In genomic region chr4:141302428-141303401, GRCm38 (mm10) we compare ENCODE assay signal across 9 mouse cellular contexts. TPM values are rescaled to one million over a fixed set of nuclear protein-coding genes. Genes with fewer than 3 reads are reported as not detected.
DNase-seq lines count a peak whose midpoint lies in the region; ATAC-seq and TF ChIP-seq lines count a peak whose summit lies in the region.
"Had no signal": no experiment of that assay in that cellular context is flagged by ENCODE, and none has a peak within 500 bp of the region (broad histone marks: within the 10 kb centered on the region; RNA-seq: fewer than 3 reads in every experiment).

No protein-coding gene starts in this region.

- peaks cover 9% of the 10 kb centered on the region for H3K4me1 ChIP-seq in limb, embryonic 14.5 days (ENCODE audit: control insufficient read depth, insufficient read depth, low read length)
- H3K4me1 ChIP-seq in stomach, embryonic 14.5 days (ENCODE audit: control insufficient read depth, insufficient read depth, low read length), result peaks cover 8% of the 10 kb centered on the region; the same call in 1 of the 2 replicates

- H3K36me3 ChIP-seq in limb, embryonic 14.5 days (ENCODE audit: control insufficient read depth, insufficient read depth, low read length), result no peaks in the 10 kb centered on the region
- no peaks in the 10 kb centered on the region for H3K36me3 ChIP-seq in stomach, embryonic 14.5 days (ENCODE audit: control insufficient read depth, insufficient read depth, low read length)

- H3K9ac ChIP-seq in limb, embryonic 14.5 days (ENCODE audit: low read depth, low read length, severe bottlenecking), result peak overlapping the region; percentile 69
- H3K9ac ChIP-seq in stomach, embryonic 14.5 days (replicated peaks; ENCODE audit: low read depth, low read length), result peak overlapping the region; percentile 65

- ATAC-seq in limb, embryonic 14.5 days (ENCODE audit: low FRiP score, low read depth), result no peak
- ATAC-seq in stomach, embryonic 14.5 days (ENCODE audit: insufficient number of reproducible peaks, insufficient read depth, low FRiP score, low read depth), result no peak

- no peak for TF ChIP-seq POLR2A in limb, embryonic 14.5 days (IDR thresholded peaks at IDR 0.05; ENCODE audit: borderline replicate concordance, extremely low read depth, insufficient read depth, insufficient read length)

- H3K27ac ChIP-seq in limb, embryonic 14.5 days (replicated peaks; ENCODE audit: low read depth, low read length), result no peak overlapping the region
- H3K27ac ChIP-seq in stomach, embryonic 14.5 days (ENCODE audit: low read length), result peak overlapping the region; percentile 21; the same call in 1 of the 2 replicates

- 17% methylated on average over 27 of the region's 27 CpGs for WGBS in limb, embryonic 14.5 days
- 23% methylated on average over 27 of the region's 27 CpGs for WGBS in stomach, embryonic 14.5 days

- H3K4me2 ChIP-seq in limb, embryonic 14.5 days (replicated peaks; ENCODE audit: low read depth, low read length, severe bottlenecking), result peak overlapping the region; percentile 96
- peak overlapping the region; percentile 95 for H3K4me2 ChIP-seq in stomach, embryonic 14.5 days (replicated peaks; ENCODE audit: low read depth, low read length)

- H3K4me3 ChIP-seq in limb, embryonic 14.5 days (replicated peaks; ENCODE audit: low read length), result peak overlapping the region; percentile 54
- peak overlapping the region; percentile 68 for H3K4me3 ChIP-seq in stomach, embryonic 14.5 days (ENCODE audit: low read depth, low read length)

- H3K27me3 ChIP-seq in limb, embryonic 14.5 days (ENCODE audit: control insufficient read depth, insufficient read depth, low read length), result 0 out of 2 replicates have a peak, but pooled peaks cover 3% of the 10 kb centered on the region
- no peaks in the 10 kb centered on the region for H3K27me3 ChIP-seq in stomach, embryonic 14.5 days (ENCODE audit: control insufficient read depth, insufficient read depth, low read length)

- no peaks in the 10 kb centered on the region for H3K9me3 ChIP-seq in limb, embryonic 14.5 days (ENCODE audit: control insufficient read depth, low read length)
- H3K9me3 ChIP-seq in stomach, embryonic 14.5 days (ENCODE audit: control insufficient read depth, low read depth, low read length), result no peaks in the 10 kb centered on the region

- peak; percentile 44 for DNase-seq in adrenal gland, postnatal 14 days
- DNase-seq in adrenal gland, postnatal 4 days (ENCODE audit: low spot score in 2 of 2), result no peak
- DNase-seq in retina, postnatal 1 day, result peak; percentile 56
- DNase-seq in retina, embryonic 14.5 days (ENCODE audit: low spot score), result no peak
- no peak for DNase-seq in limb, embryonic 14.5 days (ENCODE audit: low spot score)
- DNase-seq in gastrocnemius, postnatal 25 days, result no peak
- no peak for DNase-seq in c-Kit-positive CD71-positive TER-119-positive erythroid progenitor cells, embryonic 14.5 days (ENCODE audit: low spot score)
- DNase-seq: cerebellum, postnatal 36 days had no signal

RNA-seq across cellular contexts. Expression of gene Epha2, which starts 1.7 kb away (rescaled TPM):
- total RNA-seq in adrenal gland, postnatal 14 days (2021), result 18.8 and 19.4 TPM in 2 replicates
- 10 to 100 TPM; 19.0 to 21.5 TPM for total RNA-seq in adrenal gland, postnatal 4 days (2021)
- 9.4 and 13.1 TPM in 2 replicates for polyA plus RNA-seq in limb, embryonic 14.5 days (2012; rRNA removed)
- polyA plus RNA-seq in limb, embryonic 14.5 days (2014; fragmentation: Nextera tagmentation; extraction: Ambion mirVana), result 2.2 and 2.4 TPM in 2 replicates
- polyA plus RNA-seq in stomach, embryonic 14.5 days (2014; fragmentation: Nextera tagmentation; extraction: Ambion mirVana), result 2.8 and 3.4 TPM in 2 replicates
- total RNA-seq in gastrocnemius, postnatal 25 days (2021), result 1 to 10 TPM; 1.3 to 2.0 TPM

Comparison
In these comparisons a context has a peak if more than half of its experiments do, and no peak if none do; other contexts are left out.
1. DNase-seq: peak in adrenal gland, postnatal 14 days (single experiment) and retina, postnatal 1 day (single experiment); none in adrenal gland, postnatal 4 days (0 of 2), retina, embryonic 14.5 days (single experiment), limb, embryonic 14.5 days (single experiment), gastrocnemius, postnatal 25 days (single experiment) and c-Kit-positive CD71-positive TER-119-positive erythroid progenitor cells, embryonic 14.5 days (single experiment).